Mouse (Mus musculus) spleen, postnatal 0 days (tissue): ENCODE results near the gene Mblac2. TPM values are rescaled to one million over a fixed set of nuclear protein-coding genes. Genes with fewer than 3 reads are reported as not detected.

ENCODE experiments used
- polyA plus RNA-seq: library from polyadenylated mRNA; unstranded; fragments of >200 nt; fragmentation: Nextera tagmentation; extraction: Ambion mirVana; gene quantifications from 2 replicates; pipeline ENCODE4 v1.2.1, GENCODE M21; 2015

The Mblac2 gene
- 3.2 and 3.6 TPM in 2 replicates for polyA plus RNA-seq

DNA sequence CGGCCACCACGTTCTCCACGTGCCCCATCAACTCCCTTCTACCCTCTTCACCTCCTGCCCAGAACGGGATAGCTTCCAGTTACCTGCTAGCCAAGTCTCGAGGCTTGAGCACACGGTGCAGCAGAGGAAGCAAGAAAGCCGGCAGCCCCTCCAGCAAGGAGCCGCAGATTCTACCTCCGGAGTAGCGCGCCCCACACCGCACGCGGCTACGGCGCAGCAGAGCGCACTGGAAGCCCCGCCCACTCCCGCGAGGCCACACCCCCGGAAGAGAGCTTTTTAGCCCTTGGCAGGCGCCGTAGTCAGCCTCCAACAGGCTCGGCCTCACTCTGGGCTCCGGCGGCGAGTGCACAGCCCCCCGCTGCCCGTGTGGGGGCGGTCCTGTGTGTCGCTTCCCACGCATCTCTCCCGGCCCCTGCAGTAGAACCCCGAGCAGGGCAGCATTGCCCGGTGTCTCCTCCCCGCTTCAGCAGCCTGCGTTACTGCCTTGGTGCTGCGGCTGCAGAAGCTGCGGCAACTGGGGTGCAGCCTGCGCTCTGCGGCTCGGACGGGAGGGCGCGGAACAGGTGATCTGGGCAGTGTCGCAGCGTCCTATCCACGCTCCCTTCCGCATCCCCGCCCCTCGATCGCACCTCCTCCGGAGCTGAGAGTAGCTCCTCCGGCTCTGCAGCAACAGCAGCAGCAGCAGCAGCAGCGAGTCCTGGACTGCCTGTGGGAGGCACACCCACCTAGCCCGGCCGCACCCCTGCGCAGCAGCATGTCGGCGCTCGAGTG, at the start of gene Mblac2, which contains the start of gene Polr3g:
Gene Mblac2, plus strand, starts transcription at position 567 of the 771 bp plus-strand sequence.
Gene Polr3g, minus strand, starts transcription at position 239 of the 771 bp plus-strand sequence.

GRCm38 (mm10) chr13:81782971-81783404, 71.8 kb downstream of the Mblac2 start, which contains the start of gene Cetn3:
Gene Cetn3 (plus strand): TSS chr13:81783077.

Other genes starting within 250 kb of the Mblac2 start
- gene Adgrv1, start 78.2 kb upstream of the Mblac2 start, polyA plus RNA-seq, result 0.18 and 0.53 TPM in 2 replicates
- gene Lysmd3, start 53.7 kb upstream of the Mblac2 start, polyA plus RNA-seq, result 13.5 and 13.6 TPM in 2 replicates
- gene Polr3g, start 328 bp upstream of the Mblac2 start, polyA plus RNA-seq, result 11.2 and 13.6 TPM in 2 replicates
- 161 and 183 TPM in 2 replicates for gene Cetn3, start 71.7 kb downstream of the Mblac2 start, polyA plus RNA-seq